Mouse (Mus musculus) frontal cortex, postnatal 10 days (tissue): Measurements from ENCODE around the gene Gm28048.
A peak's percentile ranks its signal among the peaks of the same experiment; 100 is the strongest.

Experiments used
- DNase-seq, 2 experiments: peaks; one replicate each; pipeline ENCODE4 v3.0.0; 2022; ENCODE audit warnings: low spot score in 2 of 2, mixed read lengths in 1 of 2

Gm28048 gene

DNA sequence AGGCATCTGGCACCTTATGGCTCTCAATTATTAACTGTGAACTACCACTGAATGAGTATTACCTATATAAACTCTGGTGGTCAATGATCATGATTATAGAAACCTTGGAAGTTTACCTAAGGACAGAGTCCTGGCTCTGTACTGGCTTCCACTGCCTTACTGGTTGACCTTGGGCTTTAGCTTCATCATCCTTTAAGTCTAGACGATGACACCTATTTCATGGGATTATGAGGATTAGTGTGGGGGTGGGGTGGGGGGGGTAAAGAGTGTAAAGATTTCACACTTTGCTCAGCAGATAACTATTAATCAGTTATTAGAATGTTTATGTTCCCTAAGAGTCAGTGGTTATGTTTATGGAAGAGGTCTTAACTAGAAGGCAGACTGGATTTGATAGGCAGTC is 7.9 kb upstream of the Gm28048 start:
- no peak for DNase-seq

DNA sequence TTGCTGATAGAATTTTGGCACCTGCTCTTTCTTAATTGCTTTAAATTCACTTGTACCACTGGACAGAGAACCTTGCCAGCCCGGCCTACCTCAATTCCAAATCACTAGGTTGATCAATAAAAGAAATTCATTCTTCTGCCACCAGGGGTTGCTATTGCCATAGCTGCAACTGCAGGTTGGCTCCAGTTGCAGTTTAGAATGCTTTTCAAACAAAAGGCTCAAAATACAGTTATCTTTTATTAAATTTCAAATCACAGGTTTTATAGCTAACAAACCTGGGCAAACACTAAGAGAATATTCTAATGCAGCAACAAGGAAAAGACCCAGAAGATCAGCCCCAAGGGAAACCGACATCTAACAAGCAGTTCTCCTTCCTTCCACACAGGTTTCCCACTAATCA is 5.5 kb upstream of the Gm28048 start:
- DNase-seq = no peak

DNA sequence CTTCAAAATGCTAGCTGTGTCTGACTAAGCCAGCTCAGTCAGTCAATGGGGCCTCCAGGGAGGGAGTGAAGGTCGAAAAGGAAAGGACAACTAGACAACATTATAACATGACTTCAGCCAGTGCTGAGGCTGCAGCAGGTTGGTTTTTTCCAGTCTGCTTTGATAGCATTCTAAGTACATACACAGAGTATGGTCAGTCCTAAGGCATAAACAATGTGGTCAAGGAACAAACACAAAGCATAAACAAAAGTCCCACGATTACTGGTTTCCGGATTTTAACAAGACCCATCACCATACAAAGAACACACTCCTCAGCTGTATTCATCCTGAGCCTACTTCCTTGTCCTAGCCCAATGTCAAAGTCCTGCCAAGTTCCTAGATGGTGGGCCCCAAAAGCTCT is 3.6 kb upstream of the Gm28048 start:
- DNase-seq = no peak

DNA sequence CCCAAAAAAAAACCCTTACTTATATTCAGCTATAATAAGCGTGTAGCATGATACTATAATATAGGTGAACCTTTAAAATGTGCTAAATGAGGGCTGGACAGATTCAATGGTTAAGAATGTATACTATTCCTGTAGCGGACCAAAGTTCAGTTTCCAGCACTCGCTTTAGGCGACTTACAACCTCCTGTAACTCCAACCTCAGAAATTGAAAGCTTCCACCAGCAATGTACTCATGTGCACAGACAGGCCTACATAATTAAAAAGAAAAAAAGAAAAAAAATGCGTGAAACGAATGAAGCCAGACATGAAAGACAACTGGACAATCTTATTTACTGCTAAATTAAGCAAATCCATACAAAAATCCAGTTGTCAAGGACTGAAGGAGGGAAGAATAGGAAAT is 956 bp upstream of the Gm28048 start:
- DNase-seq = no peak

DNA sequence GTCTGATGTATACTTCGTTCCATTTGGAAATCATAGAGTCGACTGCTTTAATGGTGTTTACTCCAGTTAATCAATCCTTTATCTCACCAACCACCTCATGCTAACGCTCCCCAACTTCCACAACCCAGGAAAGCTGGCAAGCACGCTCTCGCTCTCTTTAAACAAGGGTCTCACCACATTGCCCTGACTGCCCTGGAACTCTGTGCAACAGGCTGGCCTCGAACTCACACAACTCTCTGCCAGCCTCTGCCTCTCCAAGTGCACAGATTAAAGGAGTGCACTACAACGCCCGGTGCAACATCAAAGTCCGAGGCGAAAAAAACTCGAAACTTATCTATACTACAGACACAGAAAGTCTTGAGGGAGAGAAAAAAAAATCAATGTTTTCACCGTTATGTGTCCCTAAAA is 343 bp downstream of the Gm28048 start:
- no peak for DNase-seq

DNA sequence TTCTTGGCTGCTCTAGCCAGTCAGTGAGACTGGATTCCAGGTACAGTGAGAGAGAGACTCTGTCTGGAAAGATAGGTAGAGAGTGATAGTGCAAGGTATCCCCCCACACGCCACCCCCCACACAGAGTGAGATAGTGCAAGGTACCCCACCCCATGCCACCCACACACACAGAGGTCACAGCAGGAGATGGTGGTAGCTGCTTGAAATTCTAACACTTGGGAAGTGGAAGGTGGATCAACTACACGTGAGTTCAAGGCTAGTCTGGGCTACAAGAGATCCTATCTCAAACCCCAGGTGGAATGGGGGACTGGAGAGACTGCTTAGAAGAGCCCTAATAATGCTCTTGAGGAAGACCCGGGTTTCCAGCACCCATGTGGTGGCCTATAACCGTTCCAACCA is 849 bp downstream of the Gm28048 start:
- no peak for DNase-seq

DNA sequence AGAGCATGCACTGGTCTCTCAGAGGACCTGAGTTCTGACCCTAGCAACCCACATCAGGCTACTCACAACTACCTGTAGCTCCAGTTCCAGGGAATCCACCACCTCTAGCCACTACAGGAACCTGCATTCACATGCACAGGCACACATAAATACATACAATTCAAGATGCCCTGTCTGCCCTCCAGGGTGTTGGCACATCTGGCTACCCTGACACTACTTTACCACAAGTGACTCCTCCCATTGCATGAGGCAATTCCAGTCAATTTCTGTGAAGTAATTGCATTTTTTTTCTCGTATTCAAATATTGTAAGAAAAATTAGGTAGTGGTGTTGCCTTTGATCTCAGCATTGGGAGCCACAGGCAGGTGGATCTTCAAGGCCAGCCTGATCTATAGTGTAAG is 2.7 kb downstream of the Gm28048 start:
- no peak for DNase-seq

DNA sequence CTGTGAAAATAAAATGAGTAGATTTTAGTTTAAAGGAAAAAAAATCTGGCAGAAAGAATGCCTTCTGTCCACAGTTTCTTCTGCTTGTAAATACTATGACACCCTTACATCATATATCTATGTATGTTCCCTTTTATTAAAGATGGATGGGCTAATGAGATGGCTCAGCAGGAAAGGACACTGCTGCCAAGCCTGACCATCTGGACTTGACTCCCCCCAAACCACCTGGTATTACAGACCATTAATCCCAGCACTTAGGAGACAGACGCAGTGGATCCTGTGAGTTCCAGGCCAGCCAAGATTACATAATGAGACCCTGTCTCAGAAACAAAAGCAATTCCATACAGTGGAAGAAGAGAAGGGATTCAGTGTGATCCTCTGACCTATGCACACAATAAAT is 3.2 kb downstream of the Gm28048 start:
- no peak for DNase-seq

DNA sequence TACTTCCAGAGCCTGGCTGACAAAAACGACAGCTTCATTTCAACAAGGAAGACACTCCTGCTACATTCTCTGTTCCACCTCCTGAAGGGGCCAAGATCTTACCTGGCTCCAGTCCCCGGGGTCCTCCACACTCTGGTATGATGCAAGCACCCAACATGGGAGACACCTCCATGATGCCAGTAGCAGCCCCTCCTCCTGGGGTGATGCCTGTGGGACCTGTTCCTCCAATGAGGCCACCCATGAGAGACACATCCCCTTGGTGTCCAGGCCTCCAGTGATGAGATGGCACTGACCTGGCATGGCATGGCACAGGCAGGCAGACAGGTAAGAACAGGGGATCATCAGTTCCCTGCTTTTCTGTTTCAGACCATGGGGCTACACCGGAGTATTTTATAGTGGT is 3.7 kb downstream of the Gm28048 start:
- DNase-seq = no peak

DNA sequence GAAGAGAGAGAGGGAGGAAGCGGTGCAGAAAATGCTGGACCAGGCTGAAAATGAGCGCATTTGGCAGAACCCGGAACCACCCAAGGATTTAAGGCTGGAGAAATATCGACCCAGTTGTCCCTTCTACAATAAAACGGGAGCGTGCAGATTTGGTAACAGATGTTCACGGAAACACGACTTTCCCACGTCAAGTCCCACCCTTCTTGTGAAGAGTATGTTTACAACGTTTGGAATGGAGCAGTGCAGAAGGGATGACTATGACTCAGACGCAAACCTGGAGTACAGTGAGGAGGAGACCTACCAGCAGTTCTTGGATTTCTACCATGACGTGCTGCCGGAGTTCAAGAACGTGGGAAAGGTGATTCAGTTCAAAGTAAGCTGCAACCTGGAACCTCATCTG is 8.3 kb downstream of the Gm28048 start:
- no peak for DNase-seq

DNA sequence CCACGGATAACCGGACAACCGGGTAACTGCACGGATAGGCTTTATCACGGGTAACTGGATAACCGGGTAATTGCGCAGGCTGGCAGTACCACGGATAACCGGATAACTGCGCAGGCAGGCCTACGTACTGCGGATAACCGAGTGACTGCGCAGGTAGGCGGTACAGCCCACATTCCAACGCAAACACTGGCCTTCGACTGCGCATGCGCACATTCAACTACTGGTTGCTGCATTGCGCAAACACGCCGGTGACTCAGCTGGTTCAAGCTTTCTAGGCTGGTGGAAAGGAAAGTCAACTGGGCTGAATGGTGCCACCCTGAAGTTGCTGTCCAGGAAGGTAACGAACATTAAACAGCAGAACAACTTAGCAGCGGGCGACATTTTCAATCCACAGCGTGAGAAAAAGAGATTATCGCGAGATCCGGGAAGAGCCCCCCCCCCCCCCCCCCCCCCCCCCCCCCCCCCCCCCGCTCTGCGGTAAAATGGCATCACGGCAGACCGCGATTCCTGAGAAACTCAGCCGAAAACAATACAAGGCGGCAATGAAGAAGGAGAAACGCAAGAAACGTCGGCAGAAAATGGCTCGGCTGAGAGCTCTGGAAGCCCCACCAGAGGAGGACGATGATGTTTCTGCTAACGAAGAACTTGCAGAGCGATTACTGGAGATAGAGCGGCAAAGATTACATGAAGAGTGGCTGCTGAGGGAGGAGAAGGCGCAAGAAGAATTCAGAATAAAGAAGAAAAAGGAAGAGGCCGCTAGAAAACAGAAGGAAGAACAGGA is 9.0 kb downstream of the Gm28048 start:
- peak; percentile 66 to 79 for DNase-seq

DNA sequence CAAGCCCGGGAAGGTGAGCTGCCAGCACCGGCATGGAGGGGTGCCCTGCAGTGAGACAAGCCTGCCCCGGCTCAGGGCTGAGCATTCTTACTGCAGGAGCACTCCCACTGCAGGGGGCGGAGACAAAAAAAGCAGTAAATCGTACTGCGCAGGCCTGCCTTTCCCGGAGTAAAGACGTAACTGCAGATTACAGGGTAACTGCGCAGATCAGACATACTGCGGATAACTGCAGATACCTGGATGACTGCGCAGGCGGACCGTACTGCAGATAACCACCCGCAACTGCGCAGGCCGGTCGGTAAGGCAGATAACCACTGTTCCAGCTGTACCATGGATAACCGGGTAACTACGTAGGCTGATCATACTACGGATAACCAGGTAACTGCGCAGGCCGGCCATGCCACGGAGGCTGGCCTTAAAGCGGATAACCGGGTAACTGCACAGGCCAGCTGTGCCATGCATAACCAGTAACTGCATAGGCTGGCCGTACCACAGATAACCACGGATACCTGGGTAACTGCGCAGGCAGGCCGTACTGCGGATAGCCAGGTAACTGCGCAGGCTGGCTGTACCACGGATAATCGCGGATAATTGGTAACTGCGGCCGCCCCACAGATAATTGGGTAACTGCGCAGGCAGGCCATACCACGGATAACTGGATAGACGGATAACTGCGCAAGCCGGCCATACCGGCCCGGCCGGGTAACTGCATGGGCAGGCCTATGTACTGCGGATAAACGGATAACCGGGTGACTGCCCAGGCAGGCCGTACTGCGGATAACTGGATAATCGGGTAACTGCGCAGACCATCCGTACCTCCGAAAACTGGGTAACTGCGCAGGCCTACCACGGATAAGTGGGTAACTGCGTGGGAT is 9.8 kb downstream of the Gm28048 start, which contains the start of gene Zrsr1:
Gene Zrsr1, plus strand, starts transcription at position 171 of the 875 bp plus-strand sequence.
- peak; percentile 49 to 57 for DNase-seq

DNA sequence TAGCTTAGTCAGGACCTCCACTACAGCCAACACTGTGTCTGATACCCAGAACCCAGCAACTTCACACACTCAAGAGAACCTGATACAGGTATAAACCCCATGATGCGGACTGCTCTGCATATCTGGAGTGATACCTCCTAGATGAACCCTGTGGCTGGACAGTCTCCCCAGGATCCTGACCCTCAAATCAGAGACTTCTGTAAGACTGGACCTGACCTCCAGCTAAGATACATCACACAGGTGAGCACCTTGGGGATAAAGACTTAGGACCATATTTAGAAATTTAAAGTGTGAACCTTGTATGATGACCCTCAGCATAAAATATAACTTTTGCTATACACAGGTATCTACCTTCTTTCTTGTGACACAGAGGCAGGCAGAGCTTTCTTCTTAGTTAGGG is 11.3 kb downstream of the Gm28048 start:
- DNase-seq = no peak

DNA sequence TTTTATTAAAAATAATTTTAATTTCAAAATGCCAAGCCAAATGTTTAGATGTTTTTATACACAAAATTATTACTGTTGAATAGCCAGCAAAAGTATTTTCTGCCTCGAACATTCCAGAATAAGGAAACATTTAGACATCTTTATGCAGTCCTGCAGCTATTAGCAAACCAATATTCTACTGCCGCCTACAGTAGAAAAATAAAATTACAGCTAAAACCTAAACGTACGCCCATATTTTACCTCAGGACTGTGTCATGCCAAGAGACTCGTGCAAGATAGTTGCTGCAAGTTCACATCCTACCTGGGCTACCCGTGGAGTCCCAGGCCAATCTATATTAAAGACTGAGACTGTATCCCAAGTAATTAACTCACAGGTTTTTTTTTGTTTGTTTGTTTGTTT is 12.4 kb downstream of the Gm28048 start:
- no peak for DNase-seq

DNA sequence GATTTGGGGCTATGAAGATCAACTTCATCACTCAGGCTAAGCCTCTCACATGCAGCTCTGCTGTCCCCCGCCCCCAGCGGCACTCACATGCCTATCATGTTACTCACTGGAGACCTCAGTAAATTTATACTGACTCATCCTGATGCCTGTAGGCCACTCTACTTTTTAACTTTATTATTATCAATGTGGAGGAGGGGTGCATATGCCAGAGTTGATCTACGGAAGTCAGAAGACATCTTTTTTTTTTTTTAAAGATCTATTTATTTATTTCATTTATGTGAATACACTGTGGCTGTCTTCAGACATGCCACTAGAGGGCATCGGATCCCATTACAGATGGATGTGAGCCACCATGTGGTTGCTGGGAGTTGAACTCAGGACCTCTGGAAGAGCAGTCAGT is 16.4 kb downstream of the Gm28048 start:
- DNase-seq = no peak

DNA sequence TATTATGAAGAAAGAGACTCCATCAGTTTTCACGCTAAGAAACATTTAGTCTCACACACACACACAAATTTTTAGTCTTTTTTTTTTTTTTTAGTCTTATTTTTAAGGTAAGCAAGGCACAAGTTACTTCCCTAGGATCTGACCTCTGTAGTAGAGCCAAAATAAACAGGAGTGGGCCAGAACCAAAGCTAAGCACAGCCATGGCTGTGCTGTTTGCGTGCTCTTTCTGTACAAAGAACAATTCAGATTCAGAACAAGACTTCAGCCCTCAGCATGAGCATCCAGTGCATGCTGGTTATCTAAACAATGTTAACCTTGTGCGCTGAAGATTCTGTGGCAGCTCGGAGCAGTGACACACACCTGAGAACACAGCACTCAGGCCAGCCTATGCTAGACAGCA is 17.5 kb downstream of the Gm28048 start:
- DNase-seq = no peak

DNA sequence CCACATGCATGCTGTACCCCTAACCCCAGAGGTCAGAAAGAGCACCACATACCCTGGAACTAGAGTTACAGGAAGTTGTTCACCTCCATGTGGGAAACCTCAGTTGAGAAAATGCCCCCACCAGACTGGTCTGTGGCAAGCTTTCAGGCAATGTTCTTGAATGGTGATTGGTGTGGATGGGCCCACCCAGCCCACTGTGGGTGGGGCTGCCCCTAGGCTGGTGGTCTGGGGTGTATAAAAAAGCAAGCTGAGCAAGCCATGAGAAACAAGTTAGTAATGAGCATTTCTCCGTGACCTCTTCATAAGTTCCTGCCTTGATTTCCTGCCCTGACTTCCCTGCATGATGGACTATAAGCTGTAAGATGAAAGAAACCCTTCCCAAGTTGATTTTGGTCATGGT is 19.8 kb downstream of the Gm28048 start:
- no peak for DNase-seq

DNA sequence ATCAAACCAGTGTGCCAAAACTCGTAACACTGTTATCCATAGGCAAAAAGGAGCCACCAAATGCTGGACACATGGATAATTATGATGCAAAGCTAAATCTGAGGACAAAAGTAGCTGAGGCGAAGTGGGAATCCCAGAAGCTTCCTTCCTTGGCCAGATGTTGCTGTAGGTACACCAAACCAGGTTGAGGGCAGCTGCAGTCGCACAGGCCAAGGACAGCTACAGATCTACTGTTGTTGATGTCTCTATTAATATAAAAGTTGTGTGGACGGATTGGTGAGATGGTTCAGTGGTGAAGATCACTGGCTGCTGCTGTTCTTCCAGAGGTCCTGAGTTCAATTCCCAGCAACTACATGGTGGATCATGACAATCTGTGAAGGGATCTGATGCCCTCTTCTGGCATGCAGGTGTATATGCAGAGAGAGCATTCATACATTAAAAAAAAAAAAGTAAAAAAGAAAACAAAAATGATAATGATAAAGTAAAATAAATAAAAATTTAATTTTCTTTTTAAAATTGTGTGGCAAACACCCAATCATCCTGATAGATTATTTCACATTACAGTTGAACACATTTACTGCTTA is 24.0 kb downstream of the Gm28048 start:
- no peak for DNase-seq

DNA sequence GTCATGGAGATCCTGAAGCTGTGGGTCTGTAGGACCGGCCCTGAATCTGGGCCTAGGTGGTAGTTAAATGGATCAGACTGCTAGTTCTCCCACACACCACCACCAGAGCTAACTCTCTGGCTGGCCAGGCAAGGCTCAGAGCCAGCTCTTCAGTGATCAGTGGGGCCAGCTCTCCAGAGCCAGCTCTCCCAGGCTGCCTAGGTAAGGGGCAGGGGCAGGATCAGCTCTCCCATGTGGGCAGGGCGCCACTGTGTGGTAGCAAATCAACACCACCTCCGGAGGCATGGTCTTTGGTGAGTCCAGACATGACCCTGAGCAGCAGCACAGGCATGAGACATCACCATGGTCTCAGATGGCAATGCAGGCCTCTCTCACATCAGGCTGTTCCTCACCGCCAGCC is 25.1 kb downstream of the Gm28048 start:
- peak in 1 of 2 experiments; percentile 27 for DNase-seq

DNA sequence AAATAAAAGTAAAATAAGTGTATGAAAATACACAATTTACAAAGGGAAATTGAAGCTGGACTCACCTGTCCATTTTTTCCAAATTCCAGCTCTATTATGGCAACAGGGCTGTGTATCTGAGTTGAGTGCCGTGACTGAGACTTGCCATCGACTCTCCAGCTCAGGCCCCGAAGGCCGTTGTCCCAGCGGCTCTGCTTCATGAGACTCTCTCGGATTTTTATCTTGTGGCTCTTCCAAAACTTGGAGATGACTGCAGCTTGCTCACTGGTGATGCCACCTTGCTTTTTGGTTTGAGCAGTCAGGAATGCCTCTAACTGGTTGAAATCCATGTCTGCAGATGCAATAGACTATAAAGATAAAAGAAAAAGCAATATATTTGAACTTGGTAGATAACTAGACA is 25.5 kb downstream of the Gm28048 start:
- DNase-seq = no peak

DNA sequence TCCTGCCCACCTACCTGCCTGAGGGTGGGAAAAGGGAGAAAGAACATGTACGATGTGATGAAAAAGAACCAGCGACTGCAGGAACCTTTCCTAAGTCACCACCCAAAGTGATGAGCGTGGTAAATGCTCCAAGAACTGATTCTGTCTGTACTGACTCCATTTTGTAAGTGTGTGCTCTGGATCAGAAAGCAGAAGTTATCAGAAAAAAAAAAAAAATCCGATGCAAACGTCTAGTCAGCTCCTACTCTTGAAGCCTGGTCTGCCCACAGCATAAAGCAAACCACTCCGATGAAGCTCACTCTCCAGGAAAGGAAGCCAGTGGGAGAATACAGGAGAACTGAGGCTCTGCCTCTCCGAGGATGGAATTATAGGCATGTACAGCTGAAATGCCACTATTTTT is 29.2 kb downstream of the Gm28048 start:
- DNase-seq = no peak

DNA sequence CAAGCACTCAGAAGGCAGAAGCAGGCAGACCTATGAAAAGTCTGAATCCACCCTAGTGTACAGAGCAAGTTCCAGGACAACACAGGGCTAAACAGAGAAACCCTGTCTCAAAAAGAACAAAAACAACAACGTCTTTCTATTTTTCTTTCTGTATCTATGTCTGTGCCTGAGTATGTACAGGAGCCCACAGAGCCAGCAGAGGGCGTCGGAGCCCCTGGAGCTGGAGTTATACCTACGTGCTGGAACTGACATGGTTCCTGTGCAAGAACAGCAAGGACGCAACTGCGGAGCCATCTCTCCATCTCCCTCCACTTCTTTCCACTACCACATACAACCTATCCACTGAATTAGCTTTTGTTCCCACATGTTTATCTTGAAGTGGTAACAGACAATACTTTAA is 31.8 kb downstream of the Gm28048 start:
- DNase-seq = no peak

DNA sequence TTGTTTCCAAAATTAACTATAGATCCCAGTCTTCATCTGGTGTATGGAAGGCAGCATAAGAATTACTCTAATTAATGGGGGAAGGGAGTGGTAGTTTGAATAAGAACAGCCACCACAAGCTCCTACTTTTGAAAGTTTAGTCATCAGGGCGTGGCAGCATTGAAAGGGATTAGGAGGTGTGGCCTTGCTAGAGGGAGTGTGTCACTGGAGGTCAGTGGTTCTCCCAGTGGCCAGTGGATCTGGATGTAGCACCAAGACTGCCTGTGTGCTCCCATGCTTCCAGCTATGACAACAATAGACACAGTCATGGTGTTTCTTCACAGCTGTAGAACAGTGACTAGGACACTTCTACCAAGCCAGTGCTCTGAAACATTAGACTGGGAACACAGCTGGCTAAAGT is 32.8 kb downstream of the Gm28048 start:
- no peak for DNase-seq
